Mouse (Mus musculus): ENCODE results near the gene Rab11fip4.

Gene Rab11fip4

DNA sequence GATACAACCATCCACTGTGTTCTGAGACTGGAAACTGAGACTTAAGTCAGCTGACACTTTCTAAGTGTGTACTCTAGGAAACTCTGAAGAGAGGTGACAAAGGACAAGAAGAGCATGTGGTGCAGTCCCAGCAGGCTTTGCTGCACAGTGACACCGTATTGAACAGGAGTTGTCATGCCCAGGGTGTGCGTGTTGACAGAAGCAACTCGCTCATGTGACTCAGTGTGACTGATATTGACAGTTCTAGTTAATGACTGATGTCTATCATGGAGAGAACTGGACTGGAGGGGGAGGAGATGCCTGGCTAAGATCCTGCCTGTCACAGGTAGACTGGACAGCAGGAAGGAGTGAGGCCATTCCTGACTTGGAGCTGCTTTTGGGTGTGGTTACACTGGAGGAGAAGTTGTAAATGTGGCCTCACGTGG lies 63.4 kb downstream of the Rab11fip4 start:
- DNase-seq (ENCODE audit: low spot score): no peak

DNA sequence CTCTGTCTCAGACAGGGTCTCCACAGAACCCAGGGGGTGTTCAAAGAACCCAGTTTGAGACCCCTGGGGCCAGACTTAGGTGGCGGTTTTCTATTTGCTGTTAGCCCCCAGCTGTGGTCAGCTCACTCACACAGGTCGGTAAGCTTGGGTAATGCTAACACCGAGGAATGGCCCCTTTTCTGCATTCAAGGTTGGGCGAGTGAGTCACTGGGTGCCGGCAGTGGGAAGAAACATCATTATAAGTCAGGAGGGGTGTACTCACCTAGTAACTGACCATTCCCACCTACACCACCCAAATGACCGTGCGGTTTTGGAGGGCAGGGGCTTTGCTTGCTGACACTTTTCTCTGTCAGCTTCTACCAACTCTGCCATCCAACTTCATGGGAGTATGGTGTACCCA lies 64.6 kb downstream of the Rab11fip4 start:
- DNase-seq (ENCODE audit: low spot score): no peak

DNA sequence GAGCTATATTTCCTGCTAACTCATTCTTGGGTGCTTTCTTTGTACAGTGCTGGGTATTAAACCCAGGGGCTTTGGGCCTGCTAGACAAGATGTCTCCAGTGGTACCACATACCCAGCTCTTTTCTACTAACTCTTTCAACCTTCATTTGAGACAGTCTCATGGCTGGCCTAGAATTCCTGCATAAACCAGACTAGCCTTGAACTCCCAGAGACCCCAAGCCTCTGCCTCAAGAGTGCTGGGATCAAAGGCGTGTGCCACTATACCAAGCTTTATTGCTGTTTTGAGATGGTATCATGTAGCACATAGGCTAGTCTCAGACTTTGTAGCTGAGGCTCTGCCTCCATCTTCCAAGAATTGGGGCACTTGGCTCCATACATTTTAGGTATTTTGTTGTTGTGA lies 65.5 kb downstream of the Rab11fip4 start:
- DNase-seq (ENCODE audit: low spot score): no peak

DNA sequence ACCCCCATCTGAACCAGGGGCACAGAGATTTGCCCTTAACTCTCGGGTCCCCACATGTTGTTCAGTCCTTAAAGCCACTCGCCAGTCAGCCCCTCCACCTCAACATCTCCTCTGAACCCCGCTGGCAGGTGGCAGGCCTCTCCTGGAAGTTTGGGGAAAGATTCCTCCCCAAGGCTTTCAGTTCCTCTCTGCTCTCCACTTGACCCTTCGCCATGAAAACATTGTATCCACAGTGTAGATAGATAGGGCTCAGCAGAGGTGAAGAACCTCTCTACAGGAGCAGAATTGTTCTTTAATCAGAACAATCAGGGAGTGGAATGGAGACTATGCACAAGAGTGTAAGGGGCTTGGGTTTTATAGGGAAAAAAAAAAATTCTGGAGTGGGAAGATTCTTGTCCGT lies 66.0 kb downstream of the Rab11fip4 start:
- no peak for DNase-seq (ENCODE audit: low spot score)

DNA sequence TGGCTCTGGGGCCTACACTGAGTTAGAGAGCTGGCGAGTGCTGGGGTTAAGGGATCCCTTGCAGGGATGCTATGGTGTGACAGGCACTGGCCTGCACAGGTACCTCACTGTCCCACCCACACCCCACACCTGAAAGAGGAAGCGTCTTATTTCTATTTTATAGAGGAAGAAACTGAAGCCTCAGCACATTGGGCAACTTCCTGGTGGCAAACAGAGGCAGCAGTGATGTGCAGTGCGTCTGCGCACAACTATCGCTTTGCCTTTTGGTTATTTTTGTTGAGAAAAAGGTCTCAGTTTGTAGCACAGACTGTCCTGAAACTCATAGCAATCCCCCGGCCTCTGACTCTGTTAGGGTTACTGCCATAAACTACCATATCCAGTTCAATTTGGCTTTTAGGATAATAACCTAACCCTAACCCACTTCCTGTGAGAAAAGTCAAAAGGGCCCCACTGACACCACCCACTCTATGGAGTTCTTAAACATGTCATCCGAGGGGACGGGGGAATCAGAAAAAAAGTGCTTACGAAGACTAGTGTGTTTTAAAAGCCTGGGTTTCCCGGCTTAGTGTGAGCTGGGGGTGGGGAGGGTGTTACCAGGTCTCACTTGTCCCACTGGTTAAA lies 67.3 kb downstream of the Rab11fip4 start:
- no peak for DNase-seq (ENCODE audit: low spot score)

DNA sequence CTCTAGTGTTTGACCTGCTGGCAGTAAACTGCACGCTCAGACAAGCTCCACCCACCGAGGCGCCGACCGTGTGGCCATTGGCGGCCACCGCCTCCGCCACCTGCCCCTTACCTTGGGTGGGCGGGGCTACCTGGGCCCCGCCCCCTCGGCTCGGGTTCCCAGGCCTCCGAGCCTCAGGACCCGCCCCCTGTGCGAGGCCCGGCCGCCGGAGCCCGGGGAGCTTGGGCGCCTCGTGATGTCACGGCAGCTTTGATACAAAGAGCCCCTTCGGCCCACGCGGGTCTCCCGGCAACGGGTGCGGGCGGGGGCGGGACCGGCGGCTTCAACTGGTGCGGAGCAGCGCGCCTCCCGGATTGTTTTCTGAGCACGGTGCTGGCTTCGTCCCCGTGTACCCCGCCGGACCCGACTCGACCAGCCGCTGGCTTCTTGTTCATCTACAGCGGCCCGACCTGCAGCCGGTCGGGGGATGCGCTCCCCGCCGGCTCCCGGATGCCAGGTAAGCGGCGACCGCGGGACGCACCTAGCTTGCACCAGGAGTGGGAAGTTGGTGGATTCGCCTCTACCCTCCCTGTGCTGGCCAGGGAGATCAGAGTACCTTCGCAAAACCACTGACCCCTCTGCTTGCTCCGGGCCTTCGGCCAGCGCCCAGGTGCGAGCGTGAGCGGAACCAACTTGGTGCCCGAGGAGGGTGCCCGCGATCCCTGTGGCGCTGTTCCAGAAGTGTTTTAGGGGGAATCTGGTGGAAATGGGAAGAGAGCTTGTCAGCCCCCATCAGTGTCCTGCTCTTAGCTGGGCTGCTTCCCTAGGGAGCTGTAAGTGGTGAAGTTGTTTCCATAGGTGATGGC lies 69.6 kb downstream of the Rab11fip4 start:
- peak; percentile 71 for DNase-seq (ENCODE audit: low spot score)

DNA sequence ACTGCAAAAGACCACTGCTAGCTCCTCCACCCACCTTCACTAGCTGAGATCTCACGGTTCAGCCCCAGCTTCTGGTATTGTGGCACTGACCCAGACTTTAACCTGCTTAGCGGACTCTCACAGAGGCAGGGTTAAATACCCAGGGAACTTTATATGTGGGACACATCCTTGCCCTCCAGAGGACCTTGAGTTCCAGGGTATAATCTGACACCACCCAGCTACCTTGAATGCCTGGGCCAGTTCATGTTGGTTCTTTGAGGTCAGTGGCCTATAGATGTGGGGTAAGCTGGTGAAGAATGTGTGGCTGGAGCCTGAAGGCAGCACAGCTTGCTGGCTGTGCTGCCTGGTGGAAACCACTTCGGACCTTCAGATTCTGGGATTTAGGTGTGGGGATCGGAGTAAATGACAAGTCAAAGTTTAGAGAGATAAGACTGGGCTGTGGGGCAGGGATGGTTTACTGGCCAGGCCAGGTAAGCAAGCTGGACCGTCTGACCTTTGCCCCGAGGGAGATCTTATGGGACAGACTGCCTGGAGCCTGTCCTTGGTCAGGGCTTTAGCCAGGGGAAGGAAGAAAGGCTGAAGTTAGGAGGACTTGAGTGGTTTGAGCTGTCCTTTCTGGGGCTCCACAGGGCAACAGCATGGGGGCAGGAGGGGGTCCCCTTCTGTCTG lies 71.0 kb downstream of the Rab11fip4 start:
- DNase-seq (ENCODE audit: low spot score): no peak

DNA sequence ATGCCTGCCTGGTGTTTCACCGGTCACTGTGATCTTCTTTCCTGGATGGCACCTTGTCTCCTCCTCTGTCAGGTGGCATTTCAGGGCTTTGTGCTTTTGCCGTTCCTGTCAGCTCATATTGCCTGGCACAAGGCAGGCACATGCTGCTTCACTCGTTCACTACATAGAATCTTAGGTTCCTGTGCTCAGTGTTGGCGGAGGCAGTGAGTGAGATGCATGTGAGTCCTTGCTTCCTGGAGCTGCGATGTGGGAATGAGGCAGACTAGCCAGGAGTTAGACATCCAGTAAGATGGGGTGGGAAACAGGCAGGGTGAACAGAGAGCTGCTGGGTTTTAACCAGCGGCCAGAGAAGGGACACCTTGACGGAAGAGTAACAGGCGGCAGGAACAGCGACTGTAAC lies 72.1 kb downstream of the Rab11fip4 start:
- DNase-seq (ENCODE audit: low spot score): no peak

DNA sequence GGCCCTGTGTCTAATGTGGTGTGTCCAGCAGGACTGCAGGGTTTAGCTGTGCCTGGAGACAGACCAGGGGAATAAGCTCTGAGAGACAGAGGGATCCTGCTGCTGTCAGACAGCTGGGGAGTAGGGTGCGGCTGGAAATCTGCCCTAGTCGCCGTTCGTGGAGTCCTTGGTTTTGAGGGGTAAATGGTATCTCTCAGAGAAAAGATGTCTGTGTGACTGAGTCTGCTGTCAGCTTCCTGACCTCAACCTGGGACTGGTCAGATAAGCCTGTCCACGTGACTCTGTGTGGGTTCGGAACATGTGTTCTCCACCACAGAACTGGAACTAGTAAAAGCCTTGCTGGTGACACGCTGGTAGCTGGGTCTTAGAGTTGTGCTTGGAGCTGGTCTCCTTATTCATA lies 72.6 kb downstream of the Rab11fip4 start:
- no peak for DNase-seq (ENCODE audit: low spot score)

DNA sequence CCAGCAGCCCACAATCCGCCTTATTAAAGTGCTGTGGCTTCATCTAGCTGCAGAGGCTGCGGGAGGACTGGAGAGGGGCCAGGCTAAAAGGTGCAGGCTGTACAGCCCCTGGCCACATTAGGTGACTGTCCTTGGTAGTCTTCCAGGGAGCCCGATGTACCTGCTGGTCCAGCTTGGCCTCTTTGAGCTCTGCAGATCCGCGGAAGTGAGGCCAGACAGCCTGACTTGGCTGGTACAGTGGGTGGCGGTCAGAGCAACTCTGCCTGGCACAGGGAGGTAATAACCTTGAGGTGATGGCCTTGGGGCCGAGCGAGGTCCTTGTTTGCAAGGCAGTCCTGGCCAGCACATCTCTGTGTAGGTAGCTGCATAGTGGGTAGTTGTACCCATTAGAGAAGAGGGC lies 75.5 kb downstream of the Rab11fip4 start:
- DNase-seq (ENCODE audit: low spot score): no peak

DNA sequence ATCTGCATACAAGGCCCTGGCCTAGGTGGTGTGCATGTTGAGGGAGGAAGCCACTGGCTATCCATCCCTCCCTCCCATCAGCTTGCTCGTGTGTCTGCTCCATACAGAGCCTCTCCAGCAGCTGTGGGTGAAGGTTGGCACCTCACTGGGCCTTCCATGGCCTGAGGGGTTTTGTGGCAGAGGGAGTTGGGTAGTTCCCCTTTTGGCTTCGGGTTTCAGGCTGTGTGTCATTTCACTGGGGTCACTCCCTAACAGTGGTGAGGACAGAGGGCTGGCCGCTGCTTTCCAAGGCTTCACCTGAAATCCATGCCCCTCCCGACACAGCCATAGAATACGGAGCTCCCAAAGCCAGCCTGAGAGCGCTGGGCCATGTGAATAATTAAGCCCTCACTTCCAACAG lies 78.2 kb downstream of the Rab11fip4 start:
- DNase-seq (ENCODE audit: low spot score): no peak

DNA sequence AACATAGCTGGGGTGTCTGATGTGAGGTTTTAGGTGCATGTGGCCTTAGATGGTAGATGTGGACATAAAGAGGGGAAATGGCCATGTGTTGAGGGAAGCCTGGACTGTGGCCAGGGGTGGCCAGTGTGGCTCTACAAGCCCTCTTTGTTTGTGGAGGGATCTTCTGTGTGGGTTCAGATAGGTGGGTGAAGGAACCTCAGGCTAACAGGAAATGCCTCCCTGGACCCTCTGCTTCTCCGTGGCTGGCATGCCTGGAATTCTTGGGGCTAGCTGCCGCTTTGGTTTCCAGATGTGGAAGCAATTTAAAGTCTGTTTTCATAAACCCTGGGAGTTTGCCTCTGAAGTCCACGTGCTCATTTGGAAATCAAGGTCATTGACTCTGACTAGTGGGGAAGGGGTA lies 78.9 kb downstream of the Rab11fip4 start:
- no peak for DNase-seq (ENCODE audit: low spot score)

DNA sequence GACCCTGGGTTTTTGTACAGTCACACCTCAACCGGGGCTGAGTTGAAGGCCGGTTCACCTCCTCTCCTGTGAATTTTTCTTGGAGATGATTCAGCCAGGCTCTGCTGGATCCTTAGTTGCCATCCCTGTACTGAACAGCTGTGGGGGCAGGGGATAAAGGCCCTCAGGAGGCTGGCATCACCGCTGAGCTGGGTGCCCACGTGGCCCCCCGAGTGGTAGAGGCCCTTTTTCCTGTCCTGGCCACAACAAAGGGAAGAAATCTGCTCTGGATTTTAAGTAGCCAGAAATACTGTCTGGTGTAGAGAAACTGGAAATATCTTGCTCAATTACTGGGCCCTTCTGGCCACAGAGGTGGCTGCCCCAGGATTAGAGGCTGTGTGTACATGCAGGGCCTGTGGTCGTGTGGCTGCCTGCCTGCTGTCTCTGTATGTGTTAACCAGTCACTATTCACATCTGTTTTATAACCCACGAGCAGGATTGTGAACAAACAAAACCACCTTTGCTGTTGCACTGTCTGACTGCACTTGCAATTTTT lies 79.5 kb downstream of the Rab11fip4 start:
- DNase-seq (ENCODE audit: low spot score): no peak

DNA sequence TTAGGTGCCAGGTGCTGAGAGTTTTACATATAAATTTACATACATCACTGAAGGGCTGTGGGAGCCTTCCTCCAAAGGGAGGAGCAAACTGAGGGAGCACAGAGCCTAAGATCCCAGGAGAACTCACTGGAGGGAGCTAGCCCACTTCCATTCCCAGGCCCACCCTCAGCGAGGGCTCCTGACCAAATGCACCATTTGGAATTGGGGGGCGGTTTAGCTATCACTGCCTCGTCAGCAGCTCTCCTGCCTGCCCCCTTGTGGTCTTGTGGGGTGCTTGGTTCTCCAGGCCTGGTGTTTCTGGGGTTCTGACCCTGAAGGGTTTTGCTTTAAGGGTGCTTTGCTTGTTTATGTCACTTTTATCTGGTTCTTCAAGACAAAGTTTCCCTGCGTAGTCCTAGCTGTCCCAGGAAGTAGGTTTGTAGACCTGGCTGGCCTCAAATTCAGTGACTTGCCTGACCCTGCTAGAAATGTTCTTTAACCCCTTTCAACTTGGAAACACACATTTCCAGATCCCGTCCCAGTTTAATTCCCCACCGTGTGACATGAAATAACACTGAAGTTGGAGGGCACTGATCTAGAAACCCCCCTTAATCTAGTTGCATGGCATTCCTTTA lies 80.8 kb downstream of the Rab11fip4 start:
- no peak for DNase-seq (ENCODE audit: low spot score)

DNA sequence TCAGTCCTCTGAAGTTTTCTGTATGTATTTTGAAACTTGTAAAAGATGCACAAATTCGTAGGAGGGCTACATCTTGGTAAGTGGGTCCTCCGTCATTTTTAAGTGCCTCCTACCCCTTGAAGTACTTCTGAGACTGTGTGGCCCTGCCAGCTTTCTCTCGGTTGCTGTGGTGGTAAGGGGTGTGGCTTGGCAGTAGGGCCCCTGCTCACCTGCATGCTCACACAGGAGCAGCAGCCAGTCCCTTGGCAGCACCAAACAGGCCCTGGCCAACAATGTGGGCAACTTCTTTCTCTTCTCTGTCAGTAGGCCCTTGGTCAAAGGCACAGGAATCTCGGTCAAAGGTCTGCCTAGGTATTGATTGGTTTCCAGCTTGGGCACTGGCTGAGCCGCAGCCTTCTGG lies 82.1 kb downstream of the Rab11fip4 start:
- DNase-seq (ENCODE audit: low spot score): no peak

DNA sequence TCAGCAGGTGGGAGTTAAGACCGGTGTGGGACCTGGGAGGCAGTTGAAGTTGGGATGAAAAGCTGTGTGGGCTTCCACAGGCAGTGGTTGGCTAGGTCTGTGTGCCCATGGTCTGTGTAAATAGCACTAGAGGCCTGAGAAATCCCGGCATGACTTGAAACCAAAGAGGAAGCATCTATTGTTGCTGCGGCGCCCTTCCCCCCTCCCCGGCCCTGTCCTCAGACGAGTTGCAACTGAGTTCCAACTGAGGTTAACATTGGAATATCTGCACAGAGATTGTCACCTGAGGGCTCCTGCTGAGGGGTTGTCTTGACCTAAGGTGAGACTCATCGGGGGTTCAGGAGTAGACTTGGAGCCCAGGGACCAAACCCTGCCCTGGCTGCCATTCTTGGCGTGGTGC lies 82.7 kb downstream of the Rab11fip4 start:
- DNase-seq (ENCODE audit: low spot score): no peak

DNA sequence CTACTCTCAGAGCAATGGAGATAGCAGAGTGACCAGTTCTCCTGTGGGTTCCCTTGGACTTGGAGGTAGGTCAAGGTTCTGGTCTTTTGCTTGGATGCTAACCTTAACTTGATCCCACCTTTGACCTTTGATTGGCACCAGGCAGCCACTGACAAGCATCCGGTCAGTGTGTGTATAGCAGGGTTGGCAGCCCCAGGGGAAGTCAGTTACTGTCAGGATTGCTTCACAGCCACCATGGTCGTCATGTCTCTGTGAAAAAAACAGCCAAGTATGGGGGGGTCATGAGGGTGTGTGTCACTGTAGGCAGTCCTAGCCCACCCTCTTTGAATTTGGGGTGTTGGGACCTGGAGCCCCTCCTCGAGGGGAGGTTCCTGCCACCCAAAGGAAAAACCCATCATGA lies 83.2 kb downstream of the Rab11fip4 start:
- no peak for DNase-seq (ENCODE audit: low spot score)

DNA sequence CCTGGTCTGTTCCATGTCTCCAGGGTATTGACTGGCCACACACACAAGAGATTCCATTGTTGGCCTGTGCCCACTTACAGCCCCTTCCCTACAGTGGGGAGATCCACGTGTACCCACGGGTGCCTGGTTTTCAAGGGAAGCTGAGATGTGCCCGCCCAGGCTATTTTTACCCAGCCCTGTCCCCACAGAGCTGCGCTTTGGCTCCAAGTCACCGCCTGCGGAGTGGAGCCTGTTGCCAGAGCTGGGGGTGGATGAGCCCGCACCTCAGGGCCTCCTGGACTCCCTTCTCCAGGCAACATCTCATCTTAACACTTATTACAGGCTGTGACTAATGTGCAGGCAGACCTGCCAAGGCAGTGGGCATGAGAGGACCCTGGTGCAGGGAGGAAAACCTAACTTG lies 83.6 kb downstream of the Rab11fip4 start:
- DNase-seq (ENCODE audit: low spot score): no peak

DNA sequence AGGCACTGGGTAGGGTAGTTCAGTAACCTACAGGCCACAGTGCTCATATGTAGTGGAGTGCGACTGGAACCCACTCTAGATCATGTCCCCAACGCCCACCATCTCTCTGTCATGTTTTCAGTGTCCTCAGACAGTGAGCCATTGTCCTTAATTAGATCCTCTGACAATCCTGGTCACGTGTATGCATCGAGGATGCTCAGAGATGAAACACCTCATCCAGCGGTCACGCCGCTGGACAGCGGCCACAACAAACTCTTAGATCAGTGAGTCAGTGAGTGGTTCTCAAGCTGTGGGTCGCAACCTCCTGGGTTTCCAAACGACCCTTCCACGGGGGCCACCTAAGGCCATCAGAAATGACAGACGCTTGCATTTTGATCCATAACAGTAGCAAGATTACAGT lies 84.3 kb downstream of the Rab11fip4 start:
- DNase-seq (ENCODE audit: low spot score): no peak

DNA sequence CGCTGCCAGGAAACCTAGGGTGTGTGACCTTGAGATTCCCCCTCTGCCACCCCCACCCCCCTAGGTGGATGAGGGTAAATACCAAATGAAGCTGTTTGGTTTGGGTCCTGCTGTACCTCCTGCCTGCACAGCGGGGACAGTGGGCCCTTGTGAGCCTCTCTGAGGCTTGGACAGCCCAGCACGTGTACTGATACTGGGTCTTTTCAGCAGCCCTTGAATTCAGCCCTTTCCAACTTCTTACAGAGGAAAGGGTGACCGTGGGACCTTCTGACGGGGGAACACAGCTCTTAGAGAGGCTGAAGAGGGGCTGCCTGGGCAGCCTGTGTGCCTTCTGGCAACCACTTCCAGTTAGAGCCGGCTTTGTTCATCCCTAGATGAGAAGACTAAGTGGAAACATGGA lies 85.0 kb downstream of the Rab11fip4 start:
- DNase-seq (ENCODE audit: low spot score): no peak

DNA sequence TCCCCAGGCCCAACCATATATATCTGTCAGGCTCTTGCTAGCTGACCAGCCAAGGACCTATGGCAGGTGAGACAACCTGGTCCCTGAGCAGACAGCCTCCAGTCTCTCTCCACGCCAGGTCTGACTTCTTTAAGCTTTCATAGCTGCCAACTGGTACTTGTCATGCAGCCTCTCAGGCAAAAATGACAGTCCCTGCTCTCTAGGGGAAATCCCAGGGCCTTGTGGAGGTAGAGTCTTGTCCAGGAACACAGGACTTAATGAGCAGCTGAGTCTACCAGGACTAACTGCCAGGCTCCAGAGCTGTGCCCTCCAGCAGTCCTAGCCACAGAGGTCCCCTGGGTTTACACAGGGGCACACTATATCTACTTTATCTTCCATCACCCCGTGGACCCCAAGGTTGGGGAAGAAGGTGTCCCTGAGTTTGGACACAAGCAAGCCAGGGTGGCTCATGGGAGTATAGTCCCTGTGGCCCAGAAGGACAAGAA lies 85.5 kb downstream of the Rab11fip4 start:
- DNase-seq (ENCODE audit: low spot score): no peak

DNA sequence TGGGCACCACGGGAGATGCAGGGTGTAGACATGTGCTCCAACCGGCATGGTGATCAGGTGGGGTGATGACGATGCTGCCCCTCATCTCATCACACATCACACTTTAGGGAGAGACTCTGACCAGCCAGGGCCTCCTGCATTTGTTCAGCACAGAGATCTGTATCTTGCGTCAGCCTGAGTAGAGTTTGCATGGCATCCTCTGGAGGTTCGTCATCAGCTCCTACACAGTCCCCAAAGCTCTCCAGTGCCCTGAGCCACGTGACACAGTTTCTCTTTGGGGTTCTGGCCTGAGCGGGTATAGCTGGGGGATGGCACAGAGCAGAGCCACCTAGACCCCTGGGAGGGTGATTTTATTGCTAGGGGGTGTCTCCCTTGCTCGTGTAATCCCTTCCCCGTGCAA lies 86.4 kb downstream of the Rab11fip4 start:
- no peak for DNase-seq (ENCODE audit: low spot score)

All from ovary, postnatal 14 days (tissue).